Mouse (Mus musculus) neutrophil, adult 5-6 weeks (primary cell): ENCODE data around the gene 6030408B16Rik. TPM values are rescaled to one million over a fixed set of nuclear protein-coding genes. Genes with fewer than 3 reads are reported as not detected.

Source experiments
- ATAC-seq: fragments of 151-379, 151-347 bp; 2 replicates; pipeline ENCODE4 v1.8.0; 2017; ENCODE audit warnings: mild to moderate bottlenecking, moderate TSS enrichment; ENCODE audit not compliant: insufficient number of reproducible peaks, poor library complexity, low FRiP score, severe bottlenecking; ENCODE audit errors: extremely low read depth
- total RNA-seq: library from RNA; stranded (forward); fragments of 200-1000 nt; gene quantifications from 2 replicates; pipeline ENCODE4 v1.2.3, GENCODE M21; 2017

Gene 6030408B16Rik
- total RNA-seq, 1 experiment from 2014 or later: 0.70 TPM

GRCm38 (mm10) chr15:101266132-101266963, 26.7 kb upstream of the 6030408B16Rik start:
- ATAC-seq: peak; percentile 75

GRCm38 (mm10) chr15:101267053-101268032, 25.7 kb upstream of the 6030408B16Rik start:
- no peak for ATAC-seq

DNA sequence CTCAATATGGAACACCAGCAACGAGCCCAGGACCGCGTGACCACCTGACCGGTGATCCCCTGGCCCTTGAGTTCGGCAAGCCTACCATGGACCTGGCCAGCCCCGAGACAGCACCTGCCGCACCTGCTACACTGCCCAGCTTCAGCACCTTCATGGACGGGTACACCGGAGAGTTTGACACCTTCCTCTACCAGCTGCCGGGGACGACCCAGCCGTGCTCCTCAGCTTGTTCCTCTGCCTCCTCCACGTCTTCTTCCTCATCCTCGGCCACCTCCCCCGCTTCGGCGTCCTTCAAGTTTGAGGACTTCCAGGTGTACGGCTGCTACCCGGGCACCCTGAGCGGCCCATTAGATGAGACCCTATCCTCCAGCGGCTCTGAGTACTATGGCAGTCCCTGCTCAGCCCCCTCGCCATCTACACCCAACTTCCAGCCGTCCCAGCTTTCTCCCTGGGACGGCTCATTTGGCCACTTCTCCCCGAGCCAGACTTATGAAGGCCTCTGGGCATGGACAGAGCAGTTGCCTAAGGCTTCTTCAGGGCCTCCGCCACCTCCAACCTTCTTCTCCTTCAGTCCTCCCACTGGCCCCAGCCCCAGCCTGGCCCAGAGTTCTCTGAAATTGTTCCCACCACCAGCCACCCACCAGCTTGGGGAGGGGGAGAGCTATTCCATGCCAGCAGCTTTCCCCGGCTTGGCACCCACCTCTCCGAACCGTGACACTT, 22.8 kb upstream of the 6030408B16Rik start:
- no peak for ATAC-seq

DNA sequence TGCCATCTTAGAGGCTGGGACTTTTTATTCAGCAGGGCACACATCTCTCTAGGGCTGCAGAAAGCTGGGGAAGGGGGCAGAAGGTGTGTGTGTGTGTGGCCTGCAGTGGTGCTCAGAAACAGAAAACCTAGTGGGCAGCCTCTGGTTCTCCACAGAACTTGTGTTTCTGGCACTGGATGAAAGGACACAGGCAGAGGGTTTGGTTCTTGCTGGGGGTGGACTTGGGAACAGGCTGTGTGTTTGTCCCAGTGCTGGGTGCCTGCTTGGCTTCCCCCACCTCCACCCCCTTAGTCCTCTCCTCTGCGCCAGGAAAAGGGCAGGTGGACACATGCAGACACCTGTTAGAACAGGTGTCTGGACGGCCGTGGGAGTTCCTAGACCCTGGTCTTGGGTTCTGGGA, 21.9 kb upstream of the 6030408B16Rik start:
- no peak for ATAC-seq

DNA sequence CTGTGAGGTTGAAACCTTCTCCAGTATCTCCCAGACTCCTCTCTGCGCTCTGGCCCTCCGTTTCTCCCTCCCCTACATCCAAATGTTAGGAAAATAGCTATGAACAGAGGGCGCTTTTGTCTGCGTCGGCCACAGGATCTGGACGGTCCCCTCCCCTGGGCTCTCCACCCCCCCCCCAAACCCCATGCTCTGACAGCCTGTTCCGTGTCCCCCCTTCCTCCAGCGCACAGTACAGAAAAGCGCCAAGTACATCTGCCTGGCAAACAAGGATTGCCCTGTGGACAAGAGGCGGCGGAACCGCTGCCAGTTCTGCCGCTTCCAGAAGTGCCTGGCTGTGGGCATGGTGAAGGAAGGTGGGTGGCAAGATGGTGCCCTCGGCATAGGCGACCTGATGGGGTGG, 21.5 kb upstream of the 6030408B16Rik start:
- no peak for ATAC-seq

DNA sequence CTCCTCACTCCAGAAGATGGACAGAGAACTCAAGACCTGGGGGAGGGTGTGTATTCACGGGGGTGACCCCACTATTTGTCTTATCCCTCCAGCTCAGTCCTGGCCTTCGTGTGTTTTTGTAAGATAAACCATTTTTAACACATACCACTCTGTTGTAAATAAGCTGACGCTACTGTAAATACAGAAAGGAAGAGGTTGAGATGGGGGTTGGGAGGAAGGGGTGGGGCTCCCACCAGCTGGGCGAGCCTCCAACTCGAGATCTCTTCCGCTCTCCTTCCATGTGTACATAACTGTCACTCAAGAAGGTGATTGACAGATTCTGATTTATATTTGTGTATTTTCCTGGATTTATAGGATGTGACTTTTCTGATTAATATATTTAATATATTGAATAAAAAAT, 18.6 kb upstream of the 6030408B16Rik start:
- no peak for ATAC-seq

DNA sequence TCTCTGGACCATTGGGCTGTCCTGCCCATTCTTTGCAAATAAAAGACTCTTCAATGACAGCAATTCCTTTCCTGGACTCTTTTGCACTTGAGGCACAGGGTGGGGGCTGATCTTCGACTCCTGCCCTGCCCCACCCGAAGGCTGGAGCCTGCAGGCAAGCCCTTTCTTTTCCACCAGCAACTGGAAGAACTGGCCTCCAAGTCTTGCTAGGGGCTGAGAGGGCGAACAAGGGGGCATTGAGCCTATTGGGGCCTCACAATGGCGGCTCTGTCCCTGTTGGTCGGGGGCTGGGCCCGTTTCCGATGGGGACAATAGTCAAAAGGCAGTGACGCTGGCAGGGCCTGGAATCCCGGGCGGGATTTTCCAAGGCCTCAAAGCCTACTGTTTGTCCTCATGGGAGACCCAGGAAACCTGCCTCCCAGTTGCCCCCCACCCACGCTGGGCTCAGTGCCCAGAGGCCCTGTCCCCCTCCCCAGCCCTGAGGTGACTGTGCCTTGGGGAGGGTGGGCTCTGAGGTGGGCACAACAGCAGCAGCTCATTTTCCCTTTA, 15.6 kb upstream of the 6030408B16Rik start:
- no peak for ATAC-seq

- no peak for ATAC-seq
Measured at GRCm38 (mm10) chr15:101278589-101278988, 14.4 kb upstream of the 6030408B16Rik start.

DNA sequence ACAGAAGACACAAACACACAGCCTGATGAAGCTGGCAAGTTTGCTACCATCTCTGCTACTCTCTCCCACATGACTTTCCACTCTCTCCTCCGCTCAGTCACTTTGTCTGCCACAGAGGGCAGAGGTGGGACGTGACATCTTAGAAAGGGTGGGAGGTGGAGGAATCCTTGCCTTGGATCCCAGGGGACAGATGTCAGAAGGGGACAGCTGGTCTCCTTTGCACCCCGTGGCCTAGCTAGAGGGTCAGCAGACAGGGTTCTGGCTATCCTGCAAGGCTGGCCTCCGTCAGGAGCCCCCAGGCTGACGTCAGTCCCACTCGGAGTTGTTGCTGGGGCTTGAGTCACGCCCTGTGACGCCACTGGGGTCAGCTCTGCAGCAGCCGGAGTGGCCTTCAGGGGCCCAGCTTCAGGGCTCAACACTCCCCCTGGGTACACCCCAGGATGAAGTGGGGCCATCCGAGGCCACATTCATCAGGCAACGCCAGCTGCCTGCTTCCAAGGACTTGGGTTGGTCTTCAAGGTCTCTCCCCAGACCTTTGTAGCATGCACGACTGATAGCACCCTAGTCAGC, 13.5 kb upstream of the 6030408B16Rik start:
- ATAC-seq: no peak

GRCm38 (mm10) chr15:101282471-101282870, 10.5 kb upstream of the 6030408B16Rik start:
- no peak for ATAC-seq

GRCm38 (mm10) chr15:101283183-101283910, 9.7 kb upstream of the 6030408B16Rik start:
- peak; percentile 56 for ATAC-seq

GRCm38 (mm10) chr15:101283911-101284750, 8.9 kb upstream of the 6030408B16Rik start, which contains the start of gene Atg101:
TSS of gene Atg101 (plus strand) at chr15:101284272.
- ATAC-seq: peak; percentile 86

DNA sequence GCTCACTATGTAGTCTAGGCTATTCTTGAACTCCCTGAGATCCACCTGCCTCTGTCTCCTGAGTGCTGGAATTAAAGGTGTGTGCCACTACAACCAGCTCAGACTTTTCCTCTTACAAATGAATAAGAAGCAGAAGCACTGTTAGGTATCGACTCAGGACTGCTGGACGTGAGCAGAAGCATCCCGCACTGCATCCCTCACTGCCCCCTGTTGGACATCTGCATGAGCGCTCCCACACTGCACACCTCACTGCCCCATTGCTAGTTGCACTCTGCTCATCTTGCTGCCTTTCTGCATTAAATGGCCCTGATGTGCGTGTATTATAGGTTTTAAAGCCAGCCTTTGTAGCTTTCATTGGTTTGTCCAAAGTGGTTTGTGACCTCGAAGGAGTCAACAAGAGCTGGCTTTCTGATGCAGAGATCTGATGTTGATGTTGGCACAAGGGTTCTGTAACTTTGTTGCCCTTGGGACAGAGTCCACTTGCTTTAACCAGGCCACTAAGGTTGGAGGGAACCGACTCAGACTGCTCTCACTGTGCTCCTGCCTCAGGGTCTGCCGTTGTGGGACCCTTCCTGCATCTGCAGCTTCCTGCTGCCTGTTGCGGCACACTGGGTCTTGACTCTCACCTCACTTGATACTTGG, 6.8 kb upstream of the 6030408B16Rik start:
- no peak for ATAC-seq

GRCm38 (mm10) chr15:101287361-101287760, 5.7 kb upstream of the 6030408B16Rik start:
- ATAC-seq: no peak

DNA sequence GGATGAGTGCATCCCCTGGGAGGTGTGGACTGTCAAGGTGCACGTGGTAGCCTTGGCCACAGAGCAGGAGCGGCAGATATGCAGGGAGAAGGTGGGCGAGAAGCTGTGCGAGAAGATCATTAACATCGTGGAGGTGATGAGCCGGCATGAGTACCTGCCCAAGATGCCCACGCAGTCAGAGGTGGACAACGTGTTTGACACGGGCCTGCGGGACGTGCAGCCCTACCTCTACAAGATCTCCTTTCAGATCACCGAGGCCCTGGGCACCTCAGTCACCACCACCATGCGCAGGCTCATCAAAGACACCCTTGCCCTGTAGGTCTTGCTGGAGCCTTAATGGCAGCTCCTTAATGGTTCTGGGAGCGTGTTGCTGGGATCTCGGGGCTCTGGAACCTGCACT, 2.7 kb upstream of the 6030408B16Rik start:
- ATAC-seq: no peak

GRCm38 (mm10) chr15:101292012-101292411, 1.0 kb upstream of the 6030408B16Rik start:
- no peak for ATAC-seq
